Mouse (Mus musculus) forelimb bud, embryonic 11.5 days (tissue): ENCODE data around the gene Frrs1l.

Source experiments
- DNase-seq: peaks from one replicate; pipeline ENCODE4 v3.0.0-alpha.2; 2012; ENCODE audit warnings: low read depth, low spot score

The Frrs1l gene

GRCm38 (mm10) chr4:56990215-56990584, at the start of gene Frrs1l:
Gene Frrs1l, minus strand, starts transcription at chr4:56990391.
- DNase-seq: no peak

- peak; percentile 16 for DNase-seq
Observed at GRCm38 (mm10) chr4:57039127-57040031, 49.2 kb upstream of the Frrs1l start.

DNA sequence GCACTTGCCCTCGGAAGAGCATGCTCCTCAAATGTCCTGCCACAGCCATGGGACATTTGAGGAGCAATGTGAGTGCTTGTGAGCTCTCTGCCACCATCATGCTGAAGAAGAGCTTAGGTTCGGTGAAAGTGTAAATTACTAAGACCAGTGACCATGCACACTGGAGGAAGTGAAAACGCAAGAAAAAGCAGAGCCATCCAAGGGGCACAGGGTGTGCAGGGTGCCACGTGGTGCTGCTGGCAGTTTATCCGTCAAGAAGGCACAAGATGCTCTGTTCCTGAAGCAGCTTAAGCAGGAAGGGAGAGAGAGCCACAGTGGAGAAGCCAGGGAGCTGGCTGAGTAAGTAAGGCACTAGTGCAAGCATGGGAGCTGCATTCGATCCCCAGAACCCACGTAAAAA, 47.4 kb upstream of the Frrs1l start:
- DNase-seq: no peak

DNA sequence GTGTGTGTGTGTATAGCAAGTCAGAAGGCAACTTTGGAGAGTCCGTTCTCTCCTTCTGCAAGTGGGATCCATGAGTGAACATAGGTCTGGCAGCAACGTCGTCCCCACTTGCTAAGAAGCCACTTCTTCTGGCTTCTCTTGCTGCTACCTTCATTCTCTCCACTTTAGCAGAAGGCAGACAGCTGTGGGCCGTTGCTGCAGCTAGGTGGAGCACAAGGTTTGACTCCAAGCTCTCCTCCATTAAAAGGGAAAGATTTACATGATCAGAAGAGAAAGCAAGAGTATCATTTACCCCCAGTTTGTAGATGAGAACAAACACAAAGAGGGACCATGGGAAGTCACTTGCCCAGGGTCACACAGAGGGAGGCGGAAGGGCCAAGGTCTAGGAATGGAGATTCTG, 44.0 kb upstream of the Frrs1l start:
- DNase-seq: no peak

GRCm38 (mm10) chr4:57031440-57031839, 41.2 kb upstream of the Frrs1l start:
- DNase-seq: no peak

DNA sequence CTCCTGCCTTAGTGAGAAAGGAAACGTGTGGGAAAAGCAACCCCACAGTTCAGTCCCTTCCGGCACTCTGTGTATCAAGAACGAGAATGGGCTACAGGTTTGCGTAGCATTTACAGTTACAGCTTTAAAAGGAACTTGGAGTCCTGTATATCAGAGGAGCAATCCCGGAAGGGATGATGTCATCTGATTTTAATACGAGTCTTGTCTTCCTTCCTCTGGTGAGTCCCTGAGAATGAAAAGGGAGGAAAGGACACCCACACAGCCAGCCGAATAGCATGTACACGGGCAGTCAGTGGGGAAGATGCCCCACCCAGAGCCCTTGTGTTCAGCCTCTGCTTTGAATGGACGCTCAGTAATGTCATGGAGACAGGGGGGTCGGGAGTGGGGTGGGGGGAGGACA, 37.8 kb upstream of the Frrs1l start:
- DNase-seq: no peak

DNA sequence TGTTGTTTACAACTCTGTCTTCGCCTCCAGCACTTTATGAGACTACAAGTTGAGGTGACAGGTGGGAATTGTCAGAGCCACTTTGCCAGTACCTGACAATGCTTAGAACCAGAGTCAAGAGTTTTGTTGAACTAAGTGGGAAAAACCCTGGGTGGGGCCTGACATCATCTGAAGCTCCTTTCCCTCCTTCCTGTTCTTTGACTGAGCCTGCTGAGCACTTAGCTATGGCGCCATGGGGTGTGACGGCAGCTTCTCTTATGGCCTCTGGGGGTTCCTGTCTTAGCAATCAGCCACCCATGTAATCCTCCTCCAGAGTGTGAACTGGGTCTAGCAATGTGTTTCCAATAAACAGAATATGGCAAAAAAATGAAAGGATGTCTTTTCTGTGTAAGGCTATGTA, 33.3 kb upstream of the Frrs1l start:
- DNase-seq: peak; percentile 11

- peak; percentile 20 for DNase-seq
Observed at GRCm38 (mm10) chr4:57021288-57021687, 31.1 kb upstream of the Frrs1l start.

- peak; percentile 70 for DNase-seq
Observed at GRCm38 (mm10) chr4:57017229-57017628, 27.0 kb upstream of the Frrs1l start.

- DNase-seq: no peak
Observed at GRCm38 (mm10) chr4:57016366-57017171, 26.4 kb upstream of the Frrs1l start.

GRCm38 (mm10) chr4:57015032-57015431, 24.8 kb upstream of the Frrs1l start:
- DNase-seq: no peak

GRCm38 (mm10) chr4:57011454-57012046, 21.4 kb upstream of the Frrs1l start:
- DNase-seq: no peak

DNA sequence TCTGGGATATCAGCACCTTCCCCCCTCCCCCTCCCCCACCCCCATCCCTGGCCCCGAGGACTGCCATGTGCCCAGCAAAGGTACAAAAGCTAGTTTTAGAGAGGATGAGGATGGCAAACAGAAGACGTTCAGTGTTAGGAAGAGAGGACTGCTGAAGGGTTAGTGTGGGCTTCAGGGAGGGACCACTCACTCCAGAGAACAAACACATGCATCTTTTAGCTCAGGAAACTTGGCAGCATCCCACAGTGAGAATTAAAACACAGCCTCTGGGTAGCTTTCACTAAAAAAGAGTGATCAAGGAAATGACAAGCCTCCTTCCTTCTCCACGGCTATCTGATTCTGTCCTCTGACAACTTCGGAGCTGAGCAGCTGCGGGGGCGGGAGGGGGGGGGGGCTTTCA, 20.7 kb upstream of the Frrs1l start:
- no peak for DNase-seq

- no peak for DNase-seq
Observed at GRCm38 (mm10) chr4:57010425-57010824, 20.2 kb upstream of the Frrs1l start.

DNA sequence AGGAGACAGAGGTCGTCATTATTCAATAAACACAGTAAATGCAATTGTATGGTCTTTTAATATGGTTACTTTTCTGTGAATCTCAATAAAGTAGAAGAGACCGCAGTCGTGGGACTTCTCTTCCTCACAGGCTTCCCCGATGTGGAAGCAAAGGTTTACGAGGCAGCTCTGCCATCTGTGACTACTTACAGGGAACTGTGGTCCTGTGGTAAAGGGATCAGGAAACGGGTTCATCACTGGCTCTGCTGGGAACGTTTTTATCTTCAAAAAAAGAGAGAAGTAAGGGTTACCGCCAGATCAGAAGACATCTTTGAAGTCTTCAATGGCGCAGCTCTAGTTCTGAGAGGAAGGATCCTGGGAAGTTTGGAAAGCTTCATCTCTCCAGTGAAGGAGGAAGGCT, 17.5 kb upstream of the Frrs1l start:
- DNase-seq: no peak

DNA sequence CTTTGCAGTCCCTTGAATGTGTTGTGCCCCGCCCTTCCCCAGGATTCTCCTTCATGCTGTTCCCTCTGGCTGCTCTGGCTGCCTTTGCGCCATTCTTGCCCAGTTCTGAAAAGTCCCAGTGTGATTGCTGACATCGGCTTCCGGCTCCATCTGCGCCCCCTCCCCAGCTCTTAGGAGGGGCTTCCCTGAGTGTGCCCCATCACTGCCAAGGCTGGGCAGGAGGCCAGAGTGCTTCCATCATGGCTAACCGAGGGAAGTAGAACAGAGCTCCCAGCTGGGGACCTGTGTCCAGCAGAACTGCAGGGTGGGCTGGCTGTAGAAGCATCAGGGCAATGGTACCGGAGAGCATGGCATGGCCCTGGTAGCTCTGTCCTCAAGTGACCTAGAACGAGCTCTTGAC, 14.8 kb upstream of the Frrs1l start:
- no peak for DNase-seq

DNA sequence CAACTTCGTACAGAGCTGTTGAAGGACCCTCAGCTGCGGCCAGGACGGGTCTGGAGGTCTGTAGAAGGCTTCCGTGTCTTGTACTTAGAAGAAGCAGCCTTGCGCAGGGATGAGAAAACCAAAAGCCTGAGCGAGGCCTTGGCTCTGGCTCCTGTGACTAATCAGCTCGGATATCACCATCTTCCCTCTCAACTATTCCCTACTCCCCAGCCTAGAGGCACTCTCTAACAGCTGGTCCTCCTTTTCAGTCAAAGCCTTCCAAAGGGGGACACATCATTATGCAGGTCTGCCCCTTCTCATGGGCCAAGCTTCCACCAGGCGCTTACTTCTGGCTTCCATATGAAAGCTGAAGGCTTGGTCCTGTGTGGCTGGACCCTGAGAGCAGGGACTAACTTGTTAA, 13.7 kb upstream of the Frrs1l start:
- no peak for DNase-seq

DNA sequence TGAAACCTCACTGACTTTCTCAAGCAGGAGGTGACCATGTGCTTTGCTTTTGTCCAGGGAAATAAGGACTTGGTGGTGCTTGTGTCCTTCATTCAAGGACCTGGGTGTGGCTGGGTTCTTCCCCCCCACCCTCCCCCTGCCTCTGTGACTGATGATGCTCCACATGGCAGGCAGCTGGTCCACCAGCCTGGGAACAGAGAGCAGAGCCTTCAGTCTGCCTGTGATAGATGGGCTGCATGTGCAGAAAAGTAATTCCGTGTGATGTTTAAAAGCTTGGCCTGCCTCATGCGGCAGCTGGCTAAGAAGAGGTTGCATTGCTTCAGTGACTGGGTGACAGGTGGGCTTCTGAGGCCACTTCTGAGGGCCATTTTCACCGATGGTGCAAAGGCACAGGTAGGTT, 12.6 kb upstream of the Frrs1l start:
- peak; percentile 33 for DNase-seq

DNA sequence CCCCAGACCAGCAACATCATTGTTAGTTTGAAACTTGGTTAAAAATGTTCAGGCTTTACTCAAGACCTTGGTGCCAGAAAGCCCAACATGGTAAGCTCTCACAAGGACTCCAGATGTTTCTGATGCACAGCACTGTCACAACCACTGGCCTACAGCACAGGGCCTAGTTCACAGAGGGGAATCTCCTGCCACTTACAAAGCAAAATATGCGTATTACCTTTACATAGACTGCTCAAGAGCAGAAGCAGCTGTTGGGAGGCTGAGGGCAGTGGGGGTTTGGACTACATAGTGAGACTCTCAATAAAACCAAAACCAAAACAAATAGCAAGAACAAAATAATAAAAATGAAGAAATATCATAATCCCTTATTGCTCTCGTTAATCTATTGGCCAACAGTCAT, 11.2 kb upstream of the Frrs1l start:
- no peak for DNase-seq

DNA sequence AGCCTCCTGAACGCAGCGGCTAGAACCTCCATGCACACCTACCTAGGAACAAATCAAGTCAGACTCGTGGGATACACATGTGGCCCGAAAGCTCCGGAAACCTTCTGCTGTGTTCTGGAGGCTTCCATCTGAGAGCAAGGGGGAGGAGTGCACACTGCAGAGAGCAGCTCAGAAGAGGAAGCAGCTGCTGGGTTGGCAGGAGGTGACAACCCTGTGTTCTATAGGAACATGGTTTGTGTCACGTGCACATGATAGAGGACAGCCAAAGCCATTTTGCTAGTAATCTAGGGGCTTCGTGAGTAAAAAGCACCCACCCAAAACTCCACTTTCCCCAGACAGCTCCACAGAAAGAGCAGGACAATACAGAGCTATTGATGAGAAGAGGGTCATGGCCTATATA, 3.1 kb upstream of the Frrs1l start:
- DNase-seq: no peak

- no peak for DNase-seq
Observed at GRCm38 (mm10) chr4:56991951-56992350, 1.8 kb upstream of the Frrs1l start.

DNA sequence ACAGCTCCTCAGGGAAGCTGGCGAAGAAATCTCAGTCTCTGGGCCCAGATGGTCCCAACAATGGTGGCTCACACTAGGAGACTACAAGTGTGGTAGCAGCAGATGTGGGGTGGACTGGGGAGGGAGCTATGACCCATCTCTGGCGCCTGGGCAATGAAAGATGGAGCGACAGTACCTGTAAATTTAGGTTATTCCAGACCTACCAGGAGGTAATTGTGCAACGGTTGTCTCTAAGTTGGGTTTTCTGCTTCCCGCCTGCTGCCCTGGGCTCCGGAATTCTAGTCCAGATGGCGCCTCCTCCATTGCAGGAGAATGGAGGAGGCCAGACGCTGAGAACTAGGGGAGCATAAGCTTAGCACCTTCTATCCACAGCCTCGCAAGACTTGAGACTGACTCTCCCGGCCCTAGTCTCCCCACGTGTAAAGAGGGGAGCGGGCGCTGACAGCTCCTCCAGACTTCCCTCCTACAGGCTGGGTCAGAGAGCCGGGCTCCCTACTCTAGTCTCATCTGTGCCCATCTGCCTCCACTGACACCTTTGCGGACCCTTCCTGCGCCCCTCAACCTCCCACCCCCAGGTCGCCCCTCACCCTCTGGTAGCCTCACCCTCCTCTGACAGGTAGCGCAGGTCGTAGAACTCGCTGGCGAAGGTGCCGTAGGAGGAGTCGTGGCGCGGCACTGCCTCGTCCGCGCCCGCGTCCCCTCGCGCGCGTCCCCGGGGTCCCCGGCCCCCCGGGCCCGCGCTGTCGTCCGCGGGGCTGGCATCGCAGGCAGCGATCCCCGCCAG, 568 bp downstream of the Frrs1l start:
- no peak for DNase-seq
